Mouse (Mus musculus) myocyte (in vitro differentiated cells): ENCODE measurements around the gene Dglucy.

Source experiments
- MAX ChIP-seq: IDR thresholded peaks from one replicate; pipeline ENCODE4 v1.6.1; 2011; ENCODE audit warnings: low read depth, mild to moderate bottlenecking, control low read depth
- MYOD1 ChIP-seq, 3 experiments: IDR thresholded peaks; one replicate each; pipeline ENCODE4 v1.6.1; 2011; ENCODE audit warnings: control low read depth in 2 of 3, low read depth in 2 of 3, mild to moderate bottlenecking in 2 of 3, moderate library complexity in 1 of 3; ENCODE audit not compliant: insufficient read length in 2 of 3, control insufficient read depth in 1 of 3
- POLR2A ChIP-seq: IDR thresholded peaks from one replicate; pipeline ENCODE4 v1.6.1; 2011; ENCODE audit warnings: low read depth, mild to moderate bottlenecking, control low read depth, moderate library complexity; ENCODE audit not compliant: insufficient read length
- POLR2AphosphoS2 ChIP-seq: IDR thresholded peaks from one replicate; pipeline ENCODE4 v1.6.1; 2011; ENCODE audit warnings: low read depth, control low read depth; ENCODE audit not compliant: insufficient read length
- SRF ChIP-seq: IDR thresholded peaks from one replicate; pipeline ENCODE4 v1.6.1; 2011; ENCODE audit warnings: low read depth; ENCODE audit not compliant: control insufficient read depth, insufficient read length

GRCm38 (mm10) chr12:100740313-100740712, 38.5 kb upstream of the Dglucy start:
- TF ChIP-seq POLR2A (no peak), MYOD1 (IDR thresholded peaks at IDR 0.05; ENCODE audit: control insufficient read depth in 1 of 3, insufficient read length in 2 of 3, low read depth in 2 of 3) (no peak), SRF (no peak), POLR2AphosphoS2 (no peak), MAX (no peak)
